Mouse (Mus musculus): ENCODE measurements around the gene Gpr18.
A peak's percentile ranks its signal among the peaks of the same experiment; 100 is the strongest.
"Not testable (repeated sequence)": the region's sequence is repeated elsewhere in the genome, so short reads cannot be mapped to it uniquely, and the experiment has no call there.

Gene Gpr18

DNA sequence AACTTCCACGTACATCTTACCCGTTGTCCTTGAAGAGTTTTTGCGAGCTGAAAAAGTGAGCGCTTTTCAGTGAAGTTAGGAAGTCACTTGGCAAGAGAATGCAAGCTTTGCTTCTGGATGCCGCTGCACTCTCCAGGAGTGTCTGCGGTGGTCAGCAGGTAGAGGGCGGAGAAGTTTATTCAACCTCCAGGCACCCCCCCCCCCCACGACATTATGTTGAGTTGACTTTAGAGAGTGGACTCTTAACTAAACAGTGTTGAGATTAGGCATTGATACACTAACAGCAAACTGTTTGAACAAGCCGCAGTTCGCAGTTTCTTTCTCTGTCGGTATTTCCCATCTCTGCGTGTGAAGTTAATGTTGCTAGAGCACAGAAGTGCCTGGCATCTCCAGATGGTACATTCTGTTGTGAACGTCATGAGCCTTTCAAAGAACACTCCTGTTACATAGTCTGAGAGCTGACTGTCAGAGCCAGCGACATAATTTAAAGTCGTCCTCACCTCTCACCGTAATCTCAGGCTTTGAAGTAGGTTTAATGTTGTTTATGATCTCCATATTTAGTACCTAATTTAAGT, 36.2 kb downstream of the Gpr18 start:
- DNase-seq: peak in 1 of 2 experiments; percentile 11

DNA sequence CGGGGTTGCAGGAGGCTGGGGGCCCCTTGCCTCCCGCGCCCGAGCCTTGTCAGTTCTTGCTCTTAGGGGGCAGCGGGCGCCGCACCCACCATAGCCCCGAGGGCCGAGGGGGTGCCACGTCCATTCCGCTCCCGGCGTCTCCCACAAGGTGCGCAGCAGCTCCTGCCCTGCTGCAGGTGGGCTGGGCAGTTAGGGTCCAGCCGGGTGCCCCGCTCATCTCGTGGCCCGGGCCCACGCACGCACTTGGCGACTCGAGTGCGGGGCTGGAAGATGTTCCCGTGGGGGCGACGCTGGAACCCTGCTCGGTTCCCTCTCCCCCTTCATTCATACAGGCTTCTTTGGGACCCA, 36.7 kb downstream of the Gpr18 start:
- DNase-seq: no peak

DNA sequence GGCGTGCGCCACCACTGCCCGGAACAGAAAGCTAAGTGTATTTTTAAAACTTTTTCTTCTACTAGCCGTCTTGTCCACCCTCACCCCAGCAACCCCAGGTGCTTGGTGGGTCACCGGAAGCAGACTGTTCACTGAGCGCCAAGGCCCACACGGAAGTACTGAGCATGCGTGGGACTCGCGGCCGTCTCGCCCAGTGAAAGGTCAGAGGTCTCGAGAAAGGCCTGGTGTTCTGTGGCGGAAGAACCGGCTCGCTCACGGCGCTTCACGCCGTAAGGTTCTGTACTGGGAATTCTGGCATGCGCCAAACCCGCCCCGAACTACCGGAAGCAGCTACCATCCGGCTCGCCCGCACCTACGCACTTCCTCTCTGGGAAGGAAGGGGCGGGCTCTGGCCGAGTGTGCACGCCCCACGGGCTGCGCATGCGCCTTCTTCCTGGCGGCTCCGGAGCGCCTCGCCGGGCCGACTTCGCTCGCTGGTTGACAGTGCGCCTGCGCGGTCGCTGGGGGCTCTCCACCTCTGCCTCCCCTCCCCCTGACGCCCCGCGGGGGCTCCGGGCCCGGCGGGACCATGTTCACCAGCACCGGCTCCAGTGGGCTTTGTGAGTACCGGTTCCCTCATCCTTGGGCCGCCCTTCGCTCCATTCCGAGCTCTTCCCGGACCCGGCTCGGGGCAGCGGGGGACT, 37.3 kb downstream of the Gpr18 start, which contains the start of gene Ubac2:
Gene Ubac2, plus strand, starts transcription at position 445 of the 683 bp plus-strand sequence.
- DNase-seq: peak; percentile 99 to 100

DNA sequence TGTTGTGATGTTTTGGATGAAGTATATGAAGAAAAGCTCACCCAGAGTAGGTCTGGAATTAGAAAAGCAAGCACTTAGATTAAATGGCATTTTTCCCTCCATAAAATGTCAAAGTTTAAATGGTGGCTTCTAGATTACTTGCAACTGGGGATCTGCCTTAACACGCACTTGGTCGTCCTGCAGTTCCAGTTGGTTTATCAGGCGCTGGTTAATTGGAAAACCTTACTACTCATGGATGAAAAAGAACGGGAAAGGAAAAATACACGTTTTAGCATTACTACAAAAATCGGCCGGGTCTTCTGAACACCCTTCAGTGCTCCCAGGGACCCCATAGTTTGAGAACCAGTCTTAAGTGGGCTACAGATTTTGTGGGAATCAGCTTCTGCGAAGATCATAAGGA, 37.9 kb downstream of the Gpr18 start:
- no peak for DNase-seq

DNA sequence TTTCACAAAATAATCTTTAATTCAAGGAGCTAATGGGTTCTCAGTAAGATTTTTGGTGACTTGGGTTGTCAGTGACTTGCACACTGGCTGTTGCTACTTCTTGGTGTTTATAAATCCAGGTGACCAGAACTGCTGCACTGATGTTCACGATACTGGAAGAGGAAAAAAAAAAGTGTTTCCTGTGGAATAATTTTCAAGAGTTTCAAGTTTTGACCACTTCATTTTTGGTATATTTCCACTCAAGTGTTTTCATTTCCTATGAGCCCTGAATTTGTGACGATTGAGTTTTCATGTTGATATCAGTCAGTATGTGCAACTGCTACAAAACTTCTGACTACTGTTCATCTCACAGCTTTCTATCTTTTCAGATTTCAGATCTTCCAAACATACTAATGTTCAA, 38.7 kb downstream of the Gpr18 start:
- DNase-seq: no peak

DNA sequence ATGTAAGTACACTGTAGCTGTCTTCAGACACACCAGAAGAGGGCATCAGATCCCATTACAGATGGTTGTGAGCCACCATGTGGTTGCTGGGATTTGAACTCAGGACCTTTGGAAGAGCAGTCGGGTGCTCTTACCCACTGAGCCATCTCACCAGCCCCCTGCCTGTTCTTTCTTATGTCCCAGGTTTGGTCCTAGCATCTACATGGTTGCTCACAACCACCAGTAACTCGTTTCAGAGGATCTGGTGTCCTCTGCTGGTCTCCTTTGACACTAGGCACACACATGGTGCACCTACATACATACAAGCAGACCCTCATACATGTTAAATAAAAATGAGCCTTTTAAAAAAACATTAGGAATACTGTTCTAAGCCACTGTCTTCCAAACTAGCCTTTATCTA, 39.4 kb downstream of the Gpr18 start:
- DNase-seq: not testable (repeated sequence)

DNA sequence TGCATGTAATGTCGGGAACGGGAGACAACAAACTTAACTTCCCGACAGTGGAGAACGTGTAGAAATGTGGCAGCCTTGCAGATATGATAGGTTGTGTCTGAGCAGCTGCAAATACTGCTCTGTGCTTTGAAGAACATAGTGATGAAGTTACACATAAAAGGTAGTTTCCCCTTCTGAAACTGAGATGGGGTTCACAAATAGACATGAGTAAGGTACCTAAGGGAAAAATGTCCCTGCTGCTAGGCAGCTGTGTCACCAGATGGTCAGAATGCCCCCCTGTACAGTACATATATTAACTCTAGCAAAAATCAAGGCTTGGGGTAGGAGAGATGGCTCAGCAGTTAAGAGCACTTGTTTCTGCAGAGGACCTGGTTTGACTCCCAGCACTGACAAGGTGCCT, 41.9 kb downstream of the Gpr18 start:
- no peak for DNase-seq

DNA sequence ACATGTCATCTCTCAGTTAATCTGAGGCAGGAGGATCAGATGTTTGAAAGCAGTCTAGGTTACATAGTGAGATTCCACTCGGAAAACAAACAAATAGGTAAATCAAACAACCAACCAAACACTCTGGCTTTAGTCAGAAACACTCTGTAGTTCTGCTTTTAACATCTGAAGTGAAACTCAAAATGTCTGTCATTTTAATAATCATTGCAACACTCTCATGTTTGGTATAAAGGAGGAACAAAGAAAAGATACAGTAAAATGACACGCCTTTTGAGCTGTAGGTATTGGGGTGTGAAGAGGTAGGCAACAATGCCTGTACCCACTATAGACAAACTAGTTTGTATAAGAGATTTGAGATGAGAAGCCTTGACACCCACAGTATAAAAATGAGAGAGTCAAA, 42.4 kb downstream of the Gpr18 start:
- DNase-seq: no peak

DNA sequence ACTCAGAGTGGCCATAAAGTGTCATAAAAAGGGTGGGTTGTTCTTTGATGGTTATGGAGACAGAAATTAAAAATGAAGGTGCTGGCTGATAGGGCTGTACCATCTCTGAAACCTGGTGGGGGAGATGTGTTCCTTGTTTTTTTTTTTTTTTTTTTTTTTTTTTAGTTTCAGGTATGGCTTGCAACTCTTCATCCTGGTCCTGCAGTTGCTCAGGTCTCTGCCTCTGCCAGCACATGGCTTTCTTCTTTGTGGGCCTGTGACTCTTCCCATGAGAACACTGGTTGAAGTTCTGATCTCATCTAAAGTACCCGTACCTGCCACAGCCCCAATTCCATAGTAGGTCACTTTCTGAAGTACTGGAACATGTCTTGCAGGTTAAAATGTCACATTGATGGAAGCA, 42.8 kb downstream of the Gpr18 start:
- no peak for DNase-seq

DNA sequence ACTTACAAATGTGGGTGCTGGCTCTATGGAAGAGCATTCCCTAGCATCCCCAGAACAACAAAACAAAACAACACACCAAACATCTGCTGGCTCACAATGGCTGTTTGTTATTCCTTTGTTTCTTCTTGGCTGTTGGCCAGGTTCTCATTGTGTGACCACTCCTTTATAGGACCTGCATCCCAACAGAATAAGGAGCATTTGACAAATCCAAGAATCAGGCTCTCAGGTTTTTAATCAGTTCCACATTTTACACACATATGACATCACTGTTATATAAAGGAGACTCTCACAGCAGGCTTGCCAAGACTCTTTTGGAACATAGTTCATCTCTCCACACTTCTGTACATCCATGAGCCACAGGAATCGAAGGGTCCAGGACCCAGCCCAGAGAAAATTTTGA, 46.5 kb downstream of the Gpr18 start:
- no peak for DNase-seq

DNA sequence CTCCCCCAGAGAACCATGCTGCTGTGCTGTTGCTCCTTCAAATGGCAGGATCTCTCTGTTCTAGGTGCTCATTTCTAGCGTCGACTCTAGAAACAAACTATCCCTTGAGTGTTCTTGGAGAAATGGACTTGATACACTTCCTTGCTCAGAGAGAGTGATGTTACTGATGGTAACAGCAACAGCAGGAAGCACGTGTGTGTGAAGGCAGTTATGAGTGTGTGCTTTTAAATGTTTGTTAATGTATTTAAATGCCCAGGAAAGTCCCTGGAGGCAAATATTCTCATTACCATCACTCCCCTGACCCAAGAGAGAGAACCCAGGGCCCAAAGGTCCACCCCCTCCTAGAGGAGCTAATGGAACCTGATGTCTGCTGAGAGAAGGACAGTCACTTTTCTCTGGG, 49.0 kb downstream of the Gpr18 start:
- no peak for DNase-seq

DNA sequence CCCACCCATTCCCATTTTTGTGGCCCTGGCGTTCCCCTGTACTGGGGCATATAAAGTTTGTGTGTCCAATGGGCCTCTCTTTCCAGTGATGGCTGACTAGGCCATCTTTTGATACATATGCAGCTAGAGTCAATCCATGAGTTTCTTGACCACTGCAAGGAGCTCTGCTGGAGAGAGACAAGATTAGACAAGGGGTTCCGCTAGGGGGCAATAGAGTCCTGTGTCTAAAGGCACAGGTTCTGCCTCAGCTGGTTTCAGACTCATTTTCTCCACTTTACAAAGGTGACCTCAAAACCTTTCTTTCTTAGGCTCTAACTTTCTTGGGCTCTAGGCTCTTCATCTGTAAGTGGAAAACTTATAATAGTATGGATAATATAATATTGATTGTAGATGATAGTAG, 50.4 kb downstream of the Gpr18 start:
- DNase-seq: peak; percentile 86 to 92
